Mouse (Mus musculus): Measurements from ENCODE around the gene Cxcr5. TPM values are rescaled to one million over a fixed set of nuclear protein-coding genes. Genes with fewer than 3 reads are reported as not detected.
"Not testable (repeated sequence)": the region's sequence is repeated elsewhere in the genome, so short reads cannot be mapped to it uniquely, and the experiment has no call there.

The Cxcr5 gene
- polyA plus RNA-seq, 1 experiment, result not detected

GRCm38 (mm10) chr9:44590969-44591368, 29.3 kb upstream of the Cxcr5 start:
- TF ChIP-seq POLR2A (IDR thresholded peaks at IDR 0.05; ENCODE audit: low read depth, low read length) (no peak), CTCF (IDR thresholded peaks at IDR 0.05; ENCODE audit: borderline replicate concordance, insufficient read depth, low read length) (no peak)
- Histone ChIP-seq H3K4me3 (ENCODE audit: insufficient read depth, low read length) (no peak overlapping the region), H3K4me1 (ENCODE audit: control insufficient read depth, insufficient read depth, low read length) (peaks cover 3% of the 10 kb centered on the region; the same call in 1 of the 2 replicates), H3K27ac (ENCODE audit: insufficient read depth, low read length) (no peak overlapping the region)

- Histone ChIP-seq H3K4me1 (ENCODE audit: control insufficient read depth, insufficient read depth, low read length) (peaks cover 3% of the 10 kb centered on the region; the same call in 1 of the 2 replicates), H3K4me3 (ENCODE audit: insufficient read depth, low read length) (no peak overlapping the region), H3K27ac (ENCODE audit: insufficient read depth, low read length) (no peak overlapping the region)
- TF ChIP-seq POLR2A (IDR thresholded peaks at IDR 0.05; ENCODE audit: low read depth, low read length), result no peak
- TF ChIP-seq CTCF (IDR thresholded peaks at IDR 0.05; ENCODE audit: borderline replicate concordance, insufficient read depth, low read length), result no peak
Observed at GRCm38 (mm10) chr9:44589095-44589494, 27.4 kb upstream of the Cxcr5 start.

GRCm38 (mm10) chr9:44588605-44589004, 26.9 kb upstream of the Cxcr5 start:
- Histone ChIP-seq H3K4me3 (ENCODE audit: insufficient read depth, low read length) (no peak overlapping the region), H3K4me1 (ENCODE audit: control insufficient read depth, insufficient read depth, low read length) (peaks cover 3% of the 10 kb centered on the region; the same call in 1 of the 2 replicates), H3K27ac (ENCODE audit: insufficient read depth, low read length) (no peak overlapping the region)
- TF ChIP-seq CTCF (IDR thresholded peaks at IDR 0.05; ENCODE audit: borderline replicate concordance, insufficient read depth, low read length) (no peak), POLR2A (IDR thresholded peaks at IDR 0.05; ENCODE audit: low read depth, low read length) (no peak)

GRCm38 (mm10) chr9:44587262-44588160, 25.8 kb upstream of the Cxcr5 start:
- Histone ChIP-seq H3K4me3 (ENCODE audit: insufficient read depth, low read length) (no peak overlapping the region), H3K4me1 (ENCODE audit: control insufficient read depth, insufficient read depth, low read length) (no peaks in the 10 kb centered on the region), H3K27ac (ENCODE audit: insufficient read depth, low read length) (no peak overlapping the region)
- TF ChIP-seq CTCF (IDR thresholded peaks at IDR 0.05; ENCODE audit: borderline replicate concordance, insufficient read depth, low read length) (no peak), POLR2A (IDR thresholded peaks at IDR 0.05; ENCODE audit: low read depth, low read length) (no peak)

DNA sequence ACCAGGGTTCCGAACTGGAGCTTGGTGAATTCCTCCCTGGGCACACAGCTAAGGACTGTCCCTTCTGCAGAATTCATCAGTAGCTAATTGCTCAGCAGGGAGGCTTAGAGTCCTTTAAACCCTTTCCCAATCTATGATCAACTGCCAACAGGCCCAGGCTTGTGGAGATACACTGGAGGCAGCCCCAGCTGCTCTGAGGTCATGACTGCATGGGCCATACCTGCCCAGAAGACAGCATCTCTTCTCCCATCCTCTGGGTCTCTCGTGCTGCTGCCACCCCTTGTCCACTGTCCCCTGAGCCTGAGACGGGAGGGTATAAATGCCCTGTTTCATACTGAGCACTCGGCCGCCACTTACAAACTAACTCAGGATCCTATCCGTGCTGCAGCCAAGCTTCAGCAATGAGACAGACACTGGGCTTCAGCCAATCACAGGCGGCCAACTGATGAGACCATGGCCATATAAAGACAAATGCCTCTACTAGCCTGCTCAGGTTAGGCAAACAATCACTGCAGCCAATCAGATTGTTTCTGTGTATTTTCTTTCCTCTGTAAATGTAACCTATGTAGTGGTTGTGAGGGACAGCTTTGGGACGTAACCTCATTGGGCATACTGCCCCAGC, 25.1 kb upstream of the Cxcr5 start:
- Histone ChIP-seq H3K27ac (ENCODE audit: insufficient read depth, low read length) (no peak overlapping the region), H3K4me3 (ENCODE audit: insufficient read depth, low read length) (no peak overlapping the region), H3K4me1 (ENCODE audit: control insufficient read depth, insufficient read depth, low read length) (no peaks in the 10 kb centered on the region)
- TF ChIP-seq POLR2A (IDR thresholded peaks at IDR 0.05; ENCODE audit: low read depth, low read length), result no peak
- no peak for TF ChIP-seq CTCF (IDR thresholded peaks at IDR 0.05; ENCODE audit: borderline replicate concordance, insufficient read depth, low read length)

GRCm38 (mm10) chr9:44582390-44582789, 20.7 kb upstream of the Cxcr5 start:
- no peak overlapping the region for H3K27ac ChIP-seq (ENCODE audit: insufficient read depth, low read length)
- H3K4me3 ChIP-seq (ENCODE audit: insufficient read depth, low read length), result no peak overlapping the region
- TF ChIP-seq CTCF (IDR thresholded peaks at IDR 0.05; ENCODE audit: borderline replicate concordance, insufficient read depth, low read length) (no peak), POLR2A (IDR thresholded peaks at IDR 0.05; ENCODE audit: low read depth, low read length) (no peak)
- no peaks in the 10 kb centered on the region for H3K4me1 ChIP-seq (ENCODE audit: control insufficient read depth, insufficient read depth, low read length)

DNA sequence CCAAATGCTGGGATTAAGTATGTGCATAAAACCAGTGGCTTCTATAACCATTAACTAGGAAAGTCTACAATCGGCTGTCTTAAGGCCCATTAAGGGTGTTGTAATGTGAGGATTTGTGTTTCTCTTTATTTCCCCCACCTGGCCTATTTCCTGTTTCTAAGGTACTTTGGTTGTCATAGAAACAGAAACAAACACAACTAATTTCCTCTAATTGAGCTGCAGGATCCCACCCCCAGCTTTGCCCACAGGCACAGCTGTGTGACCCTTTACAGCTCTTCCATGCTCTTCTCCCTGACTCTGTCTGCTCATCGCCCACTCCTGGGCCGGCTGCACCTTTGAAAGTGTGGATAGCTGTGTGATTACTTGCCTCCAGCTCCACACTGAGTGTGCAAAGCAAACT, 19.7 kb upstream of the Cxcr5 start:
- Histone ChIP-seq H3K4me1 (ENCODE audit: control insufficient read depth, insufficient read depth, low read length) (no peaks in the 10 kb centered on the region), H3K4me3 (ENCODE audit: insufficient read depth, low read length) (no peak overlapping the region), H3K27ac (ENCODE audit: insufficient read depth, low read length) (no peak overlapping the region)
- no peak for TF ChIP-seq POLR2A (IDR thresholded peaks at IDR 0.05; ENCODE audit: low read depth, low read length)
- no peak for TF ChIP-seq CTCF (IDR thresholded peaks at IDR 0.05; ENCODE audit: borderline replicate concordance, insufficient read depth, low read length)

GRCm38 (mm10) chr9:44580085-44580484, 18.4 kb upstream of the Cxcr5 start:
- TF ChIP-seq POLR2A (IDR thresholded peaks at IDR 0.05; ENCODE audit: low read depth, low read length) (no peak), CTCF (IDR thresholded peaks at IDR 0.05; ENCODE audit: borderline replicate concordance, insufficient read depth, low read length) (no peak)
- H3K4me1 ChIP-seq (ENCODE audit: control insufficient read depth, insufficient read depth, low read length), result no peaks in the 10 kb centered on the region
- no peak overlapping the region for H3K27ac ChIP-seq (ENCODE audit: insufficient read depth, low read length)
- H3K4me3 ChIP-seq (ENCODE audit: insufficient read depth, low read length), result no peak overlapping the region

DNA sequence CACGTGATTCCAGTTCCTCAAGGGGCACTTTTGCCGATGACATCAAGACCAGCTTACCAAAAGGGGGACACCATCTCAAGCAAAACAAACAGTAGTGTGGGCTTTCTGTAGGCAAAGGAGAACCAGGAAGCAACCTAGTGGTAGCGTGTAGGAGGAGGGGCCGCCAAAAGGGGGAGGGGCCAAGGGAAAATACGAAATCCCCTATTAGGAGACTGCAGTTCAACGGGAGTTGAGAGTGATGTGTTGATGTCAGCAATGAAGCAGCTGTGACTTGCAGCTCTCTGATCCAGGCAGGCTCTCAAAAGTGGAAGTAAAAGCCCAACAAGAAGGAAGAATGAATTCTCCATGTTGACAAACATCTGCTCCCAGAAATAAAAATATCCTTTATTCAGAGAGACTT, 17.7 kb upstream of the Cxcr5 start:
- no peak for TF ChIP-seq CTCF (IDR thresholded peaks at IDR 0.05; ENCODE audit: borderline replicate concordance, insufficient read depth, low read length)
- TF ChIP-seq POLR2A (IDR thresholded peaks at IDR 0.05; ENCODE audit: low read depth, low read length), result no peak
- H3K27ac ChIP-seq (ENCODE audit: insufficient read depth, low read length), result no peak overlapping the region
- H3K4me3 ChIP-seq (ENCODE audit: insufficient read depth, low read length), result no peak overlapping the region
- no peaks in the 10 kb centered on the region for H3K4me1 ChIP-seq (ENCODE audit: control insufficient read depth, insufficient read depth, low read length)

DNA sequence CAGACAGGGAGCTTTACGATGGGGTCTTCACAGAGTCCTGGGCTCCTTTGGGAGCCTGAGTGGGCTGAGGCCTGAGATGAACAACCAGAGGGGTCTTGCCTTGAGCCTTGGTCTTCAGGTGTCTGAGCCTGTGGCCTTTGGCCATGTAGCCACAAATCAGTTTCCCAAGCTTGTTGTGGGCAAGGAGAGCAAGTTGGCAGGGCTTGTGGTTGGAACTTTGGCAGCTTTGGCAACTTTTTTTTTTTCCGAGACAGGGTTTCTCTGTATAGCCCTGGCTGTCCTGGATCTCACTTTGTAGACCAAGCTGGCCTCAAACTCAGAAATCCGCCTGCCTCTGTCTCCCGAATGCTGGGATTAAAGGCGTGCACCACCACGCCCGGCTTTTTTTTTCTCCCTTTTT, 14.4 kb upstream of the Cxcr5 start:
- H3K4me1 ChIP-seq (ENCODE audit: control insufficient read depth, insufficient read depth, low read length); H3K4me3 ChIP-seq (ENCODE audit: insufficient read depth, low read length); H3K27ac ChIP-seq (ENCODE audit: insufficient read depth, low read length): not testable (repeated sequence)

All from embryonic fibroblast, embryonic 13.5 days (primary cell).